Mouse (Mus musculus) cerebellum, adult 2 months (tissue): Measurements from ENCODE around the gene Bach2.

Source experiments
- CTCF ChIP-seq: fragments of 200-500 bp; IDR thresholded peaks from 2 replicates; pipeline ENCODE4 v1.5.1; 2011; ENCODE audit warnings: low read depth, mild to moderate bottlenecking, control low read depth, low read length, moderate library complexity, borderline replicate concordance; ENCODE audit not compliant: insufficient read depth
- POLR2A ChIP-seq: fragments of 200-500 bp; IDR thresholded peaks from 2 replicates; pipeline ENCODE4 v1.6.1; 2011; ENCODE audit warnings: low read length, control low read depth, borderline replicate concordance; ENCODE audit not compliant: insufficient read depth

- no peak for TF ChIP-seq CTCF
- TF ChIP-seq POLR2A: no peak
These were observed 310.5 kb downstream of the Bach2 start for GRCm38 (mm10) chr4:32549150-32549549.
